Mouse (Mus musculus) liver, embryonic 12.5 days (tissue): ENCODE data around the gene Vmn1r4. TPM values are rescaled to one million over a fixed set of nuclear protein-coding genes. Genes with fewer than 3 reads are reported as not detected.

ENCODE experiments used
- polyA plus RNA-seq: library from polyadenylated mRNA; unstranded; fragments of >200 nt; fragmentation: Nextera tagmentation; extraction: Ambion mirVana; gene quantifications from 2 replicates; pipeline ENCODE4 v1.2.1, GENCODE M21; 2016

The Vmn1r4 gene
- polyA plus RNA-seq, 1 experiment from 2014 or later, result 0.13 TPM

Other genes starting within 250 kb of the Vmn1r4 start
- gene Lsm5, start 219.3 kb upstream of the Vmn1r4 start, polyA plus RNA-seq, result 113 and 118 TPM in 2 replicates
- 5.7 and 6.2 TPM in 2 replicates for gene Avl9, start 209.1 kb upstream of the Vmn1r4 start, polyA plus RNA-seq
- 23.9 and 25.3 TPM in 2 replicates for gene Kbtbd2, start 126.2 kb upstream of the Vmn1r4 start, polyA plus RNA-seq
- gene Fkbp9, start 92.0 kb upstream of the Vmn1r4 start, polyA plus RNA-seq, result 34.3 and 35.0 TPM in 2 replicates
- gene Nt5c3, start 83 bp upstream of the Vmn1r4 start, polyA plus RNA-seq, result 216 and 218 TPM in 2 replicates
- gene Vmn1r5, start 46.3 kb downstream of the Vmn1r4 start, polyA plus RNA-seq, result not detected in 2 replicates
- gene Vmn1r6, start 73.2 kb downstream of the Vmn1r4 start, polyA plus RNA-seq, result not detected in 2 replicates
- not detected in 2 replicates for gene Vmn1r7, start 101.3 kb downstream of the Vmn1r4 start, polyA plus RNA-seq
- not detected in 2 replicates for gene Vmn1r8, start 108.3 kb downstream of the Vmn1r4 start, polyA plus RNA-seq
- not detected in 2 replicates for gene Vmn1r9, start 142.8 kb downstream of the Vmn1r4 start, polyA plus RNA-seq
- gene Vmn1r10, start 185.4 kb downstream of the Vmn1r4 start, polyA plus RNA-seq, result not detected in 2 replicates
- not detected in 2 replicates for gene Vmn1r11, start 209.4 kb downstream of the Vmn1r4 start, polyA plus RNA-seq
- not detected in 2 replicates for gene Vmn1r12, start 232.9 kb downstream of the Vmn1r4 start, polyA plus RNA-seq